Mouse (Mus musculus): ENCODE results near the gene Olfr591.
"Not testable (repeated sequence)": the region's sequence is repeated elsewhere in the genome, so short reads cannot be mapped to it uniquely, and the experiment has no call there.

DNA sequence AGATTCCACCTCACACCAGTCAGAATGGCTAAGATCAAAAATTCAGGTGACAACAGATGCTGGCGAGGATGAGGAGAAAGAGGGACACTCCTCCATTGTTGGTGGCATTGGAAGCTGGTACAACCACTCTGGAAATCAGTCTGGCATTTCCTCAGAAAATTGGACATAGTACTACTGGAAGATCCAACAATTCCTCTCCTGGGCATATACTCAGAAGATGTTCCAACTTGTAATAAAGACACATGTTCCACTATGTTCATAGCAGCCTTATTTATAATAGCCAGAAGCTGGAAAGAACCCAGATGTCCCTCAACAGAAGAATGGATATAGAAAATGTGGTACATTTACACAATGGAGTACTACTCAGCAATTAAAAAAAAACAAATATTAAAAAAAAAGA is 6.4 kb upstream of the Olfr591 start, which contains the start of gene Olfr592:
- TF ChIP-seq CTCF (IDR thresholded peaks at IDR 0.05; ENCODE audit: low read depth, low read length); POLR2AphosphoS5 (IDR thresholded peaks at IDR 0.05; ENCODE audit: insufficient replicate concordance, low read depth, low read length): not testable (repeated sequence)
